Mouse (Mus musculus) heart, embryonic 11.5 days (tissue): ENCODE data around the gene Mcub. TPM values are rescaled to one million over a fixed set of nuclear protein-coding genes. Genes with fewer than 3 reads are reported as not detected.
A peak's percentile ranks its signal among the peaks of the same experiment; 100 is the strongest.

Source experiments
- ATAC-seq: fragments of 200-750 bp; cut with Nextera tagmentation; replicated peaks from 2 replicates; pipeline ENCODE4 v1.8.0; 2017; ENCODE audit warnings: moderate library complexity; ENCODE audit not compliant: insufficient number of reproducible peaks, low FRiP score, low TSS enrichment
- H3K27ac ChIP-seq: fragments of 300-500 bp; sonication (generic); 2 replicates; pipeline ENCODE4 v1.5.1; 2014; ENCODE audit warnings: mild to moderate bottlenecking, low read depth, low read length
- H3K27me3 ChIP-seq: fragments of 300-500 bp; sonication (generic); 2 replicates; pipeline ENCODE4 v1.6.1; 2014; ENCODE audit warnings: mild to moderate bottlenecking, low read length, mixed read lengths; ENCODE audit not compliant: control insufficient read depth, insufficient read depth
- H3K36me3 ChIP-seq: fragments of 300-500 bp; sonication (generic); 2 replicates; pipeline ENCODE4 v1.6.1; 2014; ENCODE audit warnings: mild to moderate bottlenecking, low read length, moderate library complexity, mixed read lengths; ENCODE audit not compliant: control insufficient read depth, insufficient read depth
- H3K4me1 ChIP-seq: fragments of 300-500 bp; sonication (generic); 2 replicates; pipeline ENCODE4 v1.6.1; 2014; ENCODE audit warnings: low read length; ENCODE audit not compliant: control insufficient read depth, insufficient read depth
- H3K4me2 ChIP-seq: fragments of 300-500 bp; sonication (generic); 2 replicates; pipeline ENCODE4 v1.6.1; 2014; ENCODE audit warnings: mild to moderate bottlenecking, moderate library complexity
- H3K4me3 ChIP-seq: fragments of 300-500 bp; sonication (generic); 2 replicates; pipeline ENCODE4 v1.5.1; 2014; ENCODE audit warnings: low read depth, low read length
- H3K9ac ChIP-seq: fragments of 300-500 bp; sonication (generic); 2 replicates; pipeline ENCODE4 v1.6.1; 2014; ENCODE audit warnings: mild to moderate bottlenecking, low read depth, low read length, moderate library complexity
- H3K9me3 ChIP-seq: fragments of 300-500 bp; sonication (generic); replicated peaks from 2 replicates; pipeline ENCODE4 v1.6.1; 2016; ENCODE audit warnings: low read length; ENCODE audit not compliant: control insufficient read depth
- WGBS: fragments of 180-500 bp; shearing (Covaris S2); extraction: QIAGEN DNeasy Blood & Tissue Kit; methylation state at CpG from one replicate; pipeline ENCODE4 v1.1.7; 2014; ENCODE audit not compliant: insufficient replicate concordance; 5-methylcytosine and 5-hydroxymethylcytosine counted together
- polyA plus RNA-seq: library from polyadenylated mRNA; unstranded; fragments of >200 nt; fragmentation: Nextera tagmentation; extraction: Ambion mirVana; gene quantifications from 2 replicates; pipeline ENCODE4 v1.2.1, GENCODE M21; 2014

Gene Mcub
- polyA plus RNA-seq, 1 experiment from 2014 or later: 4.3 TPM

DNA sequence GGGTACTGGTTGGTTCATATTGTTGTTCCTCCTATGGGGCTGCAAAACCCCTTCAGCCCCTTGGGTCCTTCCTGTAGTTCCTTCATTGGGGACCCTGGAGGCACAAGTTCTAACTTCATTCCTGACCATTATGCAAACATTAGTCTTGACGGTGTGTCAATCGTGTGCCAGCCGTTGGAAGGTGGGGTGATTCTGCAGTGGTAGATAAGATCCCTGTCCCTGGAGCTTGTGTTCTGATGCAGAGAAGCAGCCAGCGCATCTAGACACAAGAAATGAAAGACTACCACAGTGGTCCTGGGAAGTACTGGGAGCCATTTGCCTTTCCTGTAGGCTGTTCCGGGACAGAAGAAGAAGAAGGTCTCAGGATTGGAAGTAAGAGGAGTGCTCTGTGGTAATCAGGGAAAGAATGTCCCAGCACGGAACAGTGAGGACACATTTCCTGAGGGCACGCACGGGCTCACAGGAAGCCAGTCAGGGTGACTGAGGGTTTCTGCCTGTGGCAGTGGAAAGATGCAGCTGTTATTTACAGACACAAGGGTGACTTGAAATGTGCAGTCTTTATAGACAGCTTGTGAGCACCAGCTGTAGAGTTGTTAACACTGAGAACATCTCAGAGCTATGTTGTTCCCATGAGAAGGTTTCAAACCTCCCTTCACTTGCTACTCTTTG lies 88.9 kb downstream of the Mcub start:
- WGBS: 52% methylated on average over 8 of the region's 8 CpGs
- Histone ChIP-seq H3K4me2 (no peak overlapping the region), H3K27me3 (no peaks in the 10 kb centered on the region), H3K9ac (no peak overlapping the region), H3K4me1 (peaks cover 10% of the 10 kb centered on the region), H3K36me3 (no peaks in the 10 kb centered on the region), H3K9me3 (no peaks in the 10 kb centered on the region), H3K27ac (0 out of 2 replicates have a peak overlapping the region, but pooled peaks have one; percentile 29), H3K4me3 (no peak overlapping the region)
- no peak for ATAC-seq

- no peaks in the 10 kb centered on the region for H3K9me3 ChIP-seq
- H3K27me3 ChIP-seq: no peaks in the 10 kb centered on the region
- H3K9ac ChIP-seq: no peak overlapping the region
- peaks cover 4% of the 10 kb centered on the region; the same call in 1 of the 2 replicates for H3K4me1 ChIP-seq
- no peak for ATAC-seq
- 71% methylated on average over 2 of the region's 2 CpGs for WGBS
- H3K27ac ChIP-seq: no peak overlapping the region
- H3K4me3 ChIP-seq: peak overlapping the region; percentile 76; the same call in 1 of the 2 replicates
- H3K4me2 ChIP-seq: peak overlapping the region; percentile 83
- H3K36me3 ChIP-seq: no peaks in the 10 kb centered on the region
Measured at GRCm38 (mm10) chr3:129879913-129880312, 90.1 kb downstream of the Mcub start.

DNA sequence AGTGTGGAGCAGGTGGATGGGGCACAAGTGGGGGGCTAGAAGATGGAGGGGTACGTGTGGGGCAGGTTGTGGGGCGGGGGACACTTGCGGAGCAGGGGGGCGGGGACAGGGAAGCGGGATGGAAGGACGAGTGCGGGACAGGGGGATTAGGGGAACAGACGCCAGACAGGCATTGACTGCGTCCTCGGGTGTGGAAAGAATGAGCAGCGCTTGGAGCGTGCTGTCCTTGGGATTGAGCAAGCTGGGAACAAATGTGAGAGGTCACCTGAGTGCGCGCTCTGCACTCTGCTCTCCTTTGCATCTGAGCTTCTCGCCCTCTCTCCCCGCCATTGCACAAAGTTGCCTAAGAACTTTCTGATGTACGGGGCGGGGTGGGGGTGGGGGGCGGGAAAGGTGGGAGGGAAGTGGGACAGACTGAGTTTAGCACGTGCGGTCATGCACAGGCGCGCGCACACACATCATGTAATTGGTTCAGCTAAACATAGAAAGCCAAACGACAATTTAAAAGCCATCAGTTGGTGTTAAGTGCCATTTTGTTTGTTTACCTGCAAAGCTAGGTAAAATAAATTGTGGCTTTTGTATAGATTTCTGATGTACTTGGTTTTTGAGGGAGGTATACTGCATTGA lies 90.8 kb downstream of the Mcub start:
- Histone ChIP-seq H3K27ac (peak overlapping the region; percentile 71; the same call in 1 of the 2 replicates), H3K36me3 (no peaks in the 10 kb centered on the region), H3K4me2 (peak overlapping the region; percentile 83), H3K4me3 (peak overlapping the region; percentile 76), H3K4me1 (peaks cover 4% of the 10 kb centered on the region; the same call in 1 of the 2 replicates), H3K9ac (peak overlapping the region; percentile 77), H3K27me3 (no peaks in the 10 kb centered on the region), H3K9me3 (no peaks in the 10 kb centered on the region)
- peak; percentile 43; the same call in 1 of the 2 replicates for ATAC-seq
- 1% methylated on average over 25 of the region's 25 CpGs for WGBS

DNA sequence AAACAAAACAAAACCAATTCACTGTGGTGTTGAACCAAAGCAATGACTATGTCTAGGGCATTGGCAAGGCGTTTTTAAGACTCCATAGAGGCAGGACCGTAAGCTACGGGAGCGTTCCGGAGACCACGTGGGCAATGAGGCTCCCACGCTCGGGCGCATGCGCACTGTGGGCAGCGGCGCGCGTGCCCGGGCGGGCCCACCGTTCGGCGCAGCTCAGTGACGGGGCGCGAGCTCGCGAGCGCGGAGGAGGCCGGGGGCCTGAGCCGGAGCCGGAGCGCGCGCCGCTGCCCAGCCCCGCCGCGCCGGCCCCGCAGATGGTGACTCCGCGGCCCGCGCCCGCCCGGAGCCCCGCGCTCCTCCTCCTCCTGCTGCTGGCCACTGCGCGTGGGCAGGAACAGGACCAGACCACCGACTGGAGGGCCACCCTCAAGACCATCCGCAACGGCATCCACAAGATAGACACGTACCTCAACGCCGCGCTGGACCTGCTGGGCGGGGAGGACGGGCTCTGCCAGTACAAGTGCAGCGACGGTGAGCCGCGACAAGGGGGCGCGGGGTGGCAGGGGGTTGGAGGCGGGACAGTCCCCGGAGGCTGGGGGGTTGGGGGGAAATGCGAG lies 91.5 kb downstream of the Mcub start, which contains the start of gene Pla2g12a:
Pla2g12a (plus strand) TSS at position 202 of the 617 bp plus-strand sequence.
- ATAC-seq: peak; percentile 87
- Histone ChIP-seq H3K9ac (peak within 1 kb of the TSS; percentile 77), H3K36me3 (no peaks in the 10 kb centered on the region), H3K4me2 (peak within 1 kb of the TSS; percentile 83), H3K4me1 (peaks cover 4% of the 10 kb centered on the region; the same call in 1 of the 2 replicates), H3K4me3 (peak within 1 kb of the TSS; percentile 76), H3K9me3 (no peaks in the 10 kb centered on the region), H3K27me3 (no peaks in the 10 kb centered on the region), H3K27ac (peak within 1 kb of the TSS; percentile 71)
- 1% methylated on average over 60 of the region's 66 CpGs for WGBS

DNA sequence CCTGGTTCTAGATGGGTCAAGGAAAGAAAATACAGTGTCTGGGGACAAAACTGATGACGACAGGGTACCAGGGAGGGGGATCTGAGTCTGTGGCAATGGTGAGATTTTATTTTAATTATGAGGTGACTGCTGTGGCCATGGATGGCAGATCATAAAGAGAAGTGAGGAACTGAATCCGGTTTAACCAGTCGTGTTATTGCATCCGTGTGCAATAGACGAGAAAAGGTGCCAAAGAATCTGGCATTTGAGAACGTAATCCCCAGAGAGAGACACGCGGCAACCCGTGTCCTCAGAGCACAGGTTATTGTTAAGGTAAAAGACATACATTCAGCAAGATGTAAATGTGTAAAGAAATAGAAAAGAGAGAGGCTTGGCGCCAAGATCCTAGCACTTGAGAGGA lies 92.7 kb downstream of the Mcub start:
- no peak overlapping the region for H3K4me3 ChIP-seq
- H3K4me1 ChIP-seq: peaks cover 4% of the 10 kb centered on the region; the same call in 1 of the 2 replicates
- H3K27me3 ChIP-seq: no peaks in the 10 kb centered on the region
- no peak for ATAC-seq
- no peaks in the 10 kb centered on the region for H3K36me3 ChIP-seq
- no peak overlapping the region for H3K9ac ChIP-seq
- no peak overlapping the region for H3K4me2 ChIP-seq
- WGBS: 86% methylated on average over 10 of the region's 10 CpGs
- no peaks in the 10 kb centered on the region for H3K9me3 ChIP-seq
- no peak overlapping the region for H3K27ac ChIP-seq

Other genes starting within 250 kb of the Mcub start
- gene Egf, start 214.9 kb downstream of the Mcub start, polyA plus RNA-seq: 0.79 and 1.4 TPM in 2 replicates
- gene Lrit3, start 166.2 kb downstream of the Mcub start, polyA plus RNA-seq: not detected in 2 replicates
- gene Rrh, start 147.6 kb downstream of the Mcub start, polyA plus RNA-seq: not detected in 2 replicates
- gene Gar1, start 138.8 kb downstream of the Mcub start, polyA plus RNA-seq: 24.3 and 27.7 TPM in 2 replicates
- 1.3 and 2.8 TPM in 2 replicates for gene Cfi, start 134.3 kb downstream of the Mcub start, polyA plus RNA-seq
- 58.8 and 61.0 TPM in 2 replicates for gene Pla2g12a, start 91.6 kb downstream of the Mcub start, polyA plus RNA-seq
- gene Casp6, start 68.8 kb downstream of the Mcub start, polyA plus RNA-seq: 86.7 and 91.9 TPM in 2 replicates
- 27.1 and 27.9 TPM in 2 replicates for gene Sec24b, start 91.3 kb upstream of the Mcub start, polyA plus RNA-seq
- gene Col25a1, start 161.3 kb upstream of the Mcub start, polyA plus RNA-seq: 2.7 and 3.0 TPM in 2 replicates